Mouse (Mus musculus): ENCODE results near the gene Mrpl20. TPM values are rescaled to one million over a fixed set of nuclear protein-coding genes. Genes with fewer than 3 reads are reported as not detected.
A peak's percentile ranks its signal among the peaks of the same experiment; 100 is the strongest.

Gene Mrpl20
- total and polyA plus RNA-seq, 3 experiments: 336 to 346 TPM; not detected in 1

DNA sequence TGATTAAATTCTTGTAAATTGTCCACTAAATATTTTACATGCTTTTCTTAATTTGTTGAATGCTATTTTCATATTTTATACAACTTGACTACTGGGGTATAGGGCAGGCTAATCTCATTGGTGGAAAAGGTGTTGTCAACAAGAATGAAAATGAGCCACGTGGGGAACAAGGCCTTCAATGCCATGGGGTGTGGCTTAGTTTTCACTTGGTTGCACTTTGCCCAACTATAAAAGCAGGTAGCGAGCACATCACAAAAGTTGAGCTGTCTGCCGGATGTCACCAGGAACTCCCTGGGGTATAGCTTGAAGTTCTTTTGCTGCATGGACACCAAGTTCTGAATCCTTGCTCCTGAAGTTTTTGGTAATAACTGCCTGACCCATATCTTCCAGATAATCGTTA lies 14.9 kb downstream of the Mrpl20 start:
- H3K4me3 ChIP-seq (ENCODE audit: control insufficient read depth in 1 of 2, insufficient read depth in 1 of 2, low read depth in 2 of 2, low read length in 2 of 2): no peak overlapping the region
- peaks cover 19 to 56% of the 10 kb centered on the region in 2 experiments for H3K36me3 ChIP-seq (ENCODE audit: control insufficient read depth in 1 of 2, insufficient read depth in 2 of 2, low read length in 2 of 2)
- no peak for TF ChIP-seq GABPA (IDR thresholded peaks at IDR 0.05; ENCODE audit: low read depth, low read length)
- TF ChIP-seq POLR2A (IDR thresholded peaks at IDR 0.05; ENCODE audit: control insufficient read depth in 1 of 2, insufficient read depth in 1 of 2, low read depth in 1 of 2, low read length in 2 of 2, poor library complexity in 1 of 2): 0 out of 4 replicates have a peak, but pooled peaks of 1 of the 2 experiments have one; percentile 21
- TF ChIP-seq NELFE (IDR thresholded peaks at IDR 0.05; ENCODE audit: low read depth, low read length): no peak
- TF ChIP-seq MEF2A (IDR thresholded peaks at IDR 0.05; ENCODE audit: extremely low read depth, insufficient replicate concordance, low read depth, low read length, poor library complexity, severe bottlenecking): no peak
- TF ChIP-seq BHLHE40 (IDR thresholded peaks at IDR 0.05; ENCODE audit: borderline replicate concordance, low read depth, low read length): no peak
- TF ChIP-seq ZC3H11A (IDR thresholded peaks at IDR 0.05; ENCODE audit: low read depth, low read length): no peak
- TF ChIP-seq TCF12 (IDR thresholded peaks at IDR 0.05; ENCODE audit: low read depth, low read length): no peak
- DNase-seq (ENCODE audit: low read depth, low spot score): no peak
- H3K27me3 ChIP-seq (ENCODE audit: control insufficient read depth in 1 of 2, insufficient read depth in 2 of 2, low read length in 2 of 2): no peaks in the 10 kb centered on the region
- H3K4me1 ChIP-seq (ENCODE audit: control insufficient read depth in 1 of 2, insufficient read depth in 2 of 2, low read length in 2 of 2): peaks cover 0 to 14% of the 10 kb centered on the region in 2 experiments; a peak in 3 of 4 replicates
- H3K27ac ChIP-seq (ENCODE audit: control insufficient read depth, low read depth, low read length): no peak overlapping the region
- peaks cover 40% of the 10 kb centered on the region for H3K79me2 ChIP-seq (ENCODE audit: control insufficient read depth, insufficient read depth, low read length, poor library complexity)
- H3K9me3 ChIP-seq (replicated peaks; ENCODE audit: insufficient read depth, low read length): no peaks in the 10 kb centered on the region
- no peak overlapping the region for H3K9ac ChIP-seq (ENCODE audit: control insufficient read depth, low read depth, low read length, poor library complexity, severe bottlenecking)

DNA sequence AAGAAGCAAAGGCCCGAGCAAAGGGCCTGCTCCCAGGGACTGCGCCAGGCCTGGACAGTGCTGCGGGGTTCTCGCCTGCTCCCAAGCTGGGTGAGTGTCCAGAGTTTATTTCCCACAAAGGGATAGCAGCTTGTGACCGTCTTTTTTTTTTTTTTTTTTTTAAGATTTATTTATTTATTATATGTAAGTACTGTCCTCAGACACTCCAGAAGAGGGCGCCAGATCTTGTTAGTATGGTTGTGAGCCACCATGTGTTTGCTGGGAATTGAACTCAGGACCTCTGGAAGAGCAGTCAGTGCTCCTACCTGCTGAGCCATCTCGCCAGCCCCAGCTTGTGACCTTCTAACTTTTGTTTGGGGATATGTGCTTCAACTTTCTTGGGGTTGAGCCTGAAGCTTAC lies 18.3 kb downstream of the Mrpl20 start:
- H3K79me2 ChIP-seq (ENCODE audit: control insufficient read depth, insufficient read depth, low read length, poor library complexity): peaks cover 13% of the 10 kb centered on the region

DNA sequence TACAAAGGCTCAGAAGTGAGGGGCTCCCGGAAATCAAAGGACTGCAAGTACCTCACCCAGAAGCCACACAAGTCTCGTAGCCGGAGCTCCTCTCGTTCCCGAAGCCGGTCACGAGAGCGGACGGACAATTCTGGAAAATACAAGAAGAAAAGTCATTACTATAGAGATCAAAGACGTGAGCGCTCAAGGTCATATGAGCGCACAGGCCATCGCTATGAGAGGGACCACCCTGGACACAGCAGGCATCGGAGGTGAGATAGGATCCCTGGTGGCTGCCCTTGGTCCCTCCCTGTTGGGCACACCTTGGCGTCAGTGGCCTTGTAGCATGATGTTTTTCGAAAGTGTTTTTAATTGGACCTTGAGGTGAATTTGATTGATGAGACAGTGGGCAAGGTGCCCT lies 20.8 kb downstream of the Mrpl20 start:
- peaks cover 4% of the 10 kb centered on the region for H3K79me2 ChIP-seq (ENCODE audit: control insufficient read depth, insufficient read depth, low read length, poor library complexity)
- no peaks in the 10 kb centered on the region for H3K27me3 ChIP-seq (ENCODE audit: control insufficient read depth in 1 of 2, insufficient read depth in 2 of 2, low read length in 2 of 2)
- H3K4me1 ChIP-seq (ENCODE audit: control insufficient read depth in 1 of 2, insufficient read depth in 2 of 2, low read length in 2 of 2): no peaks in the 10 kb centered on the region
- H3K4me3 ChIP-seq (ENCODE audit: control insufficient read depth in 1 of 2, insufficient read depth in 1 of 2, low read depth in 2 of 2, low read length in 2 of 2): no peak overlapping the region
- H3K27ac ChIP-seq (ENCODE audit: control insufficient read depth, low read depth, low read length): no peak overlapping the region
- no peak for DNase-seq (ENCODE audit: low read depth, low spot score)
- H3K36me3 ChIP-seq (ENCODE audit: control insufficient read depth in 1 of 2, insufficient read depth in 2 of 2, low read length in 2 of 2): peaks cover 4 to 43% of the 10 kb centered on the region in 2 experiments; a peak in 3 of 4 replicates
- no peak overlapping the region for H3K9ac ChIP-seq (ENCODE audit: control insufficient read depth, low read depth, low read length, poor library complexity, severe bottlenecking)
- TF ChIP-seq ZMIZ1 (IDR thresholded peaks at IDR 0.05; ENCODE audit: low read depth, low read length) (no peak), MEF2A (IDR thresholded peaks at IDR 0.05; ENCODE audit: extremely low read depth, insufficient replicate concordance, low read depth, low read length, poor library complexity, severe bottlenecking) (no peak), POLR2AphosphoS2 (IDR thresholded peaks at IDR 0.05; ENCODE audit: low read length) (no peak), TBP (IDR thresholded peaks at IDR 0.05; ENCODE audit: low read depth, low read length) (no peak), TCF12 (IDR thresholded peaks at IDR 0.05; ENCODE audit: low read depth, low read length) (no peak)
- no peaks in the 10 kb centered on the region for H3K9me3 ChIP-seq (replicated peaks; ENCODE audit: insufficient read depth, low read length)

More for the DNA sequence above, 18.3 kb downstream of the Mrpl20 start:
- H3K36me3 ChIP-seq (ENCODE audit: control insufficient read depth in 1 of 2, insufficient read depth in 2 of 2, low read length in 2 of 2): peaks cover 4 to 63% of the 10 kb centered on the region in 2 experiments; a peak in 3 of 4 replicates
- no peak overlapping the region for H3K9ac ChIP-seq (ENCODE audit: control insufficient read depth, low read depth, low read length, poor library complexity, severe bottlenecking)
- TF ChIP-seq MXI1 (IDR thresholded peaks at IDR 0.05; ENCODE audit: low read depth, low read length) (no peak), KAT2A (conservative IDR thresholded peaks at IDR 0.05; ENCODE audit: low read depth, low read length) (no peak), ZNF384 (IDR thresholded peaks at IDR 0.05; ENCODE audit: low read depth, low read length) (peak; percentile 72), ZMIZ1 (IDR thresholded peaks at IDR 0.05; ENCODE audit: low read depth, low read length) (no peak), MAFK (IDR thresholded peaks at IDR 0.05; ENCODE audit: borderline replicate concordance, low read depth, low read length) (no peak), CTCF (IDR thresholded peaks at IDR 0.05 in 2 of 3, conservative IDR thresholded peaks at IDR 0.05 in 1 of 3; ENCODE audit: control insufficient read depth in 1 of 3, insufficient read depth in 1 of 3, low read depth in 2 of 3, low read length in 3 of 3, poor library complexity in 1 of 3, severe bottlenecking in 1 of 3) (peak in 1 of 3 experiments; percentile 14; a peak in 1 of 6 replicates), ETS1 (IDR thresholded peaks at IDR 0.05; ENCODE audit: low read depth, low read length) (no peak), SMC3 (IDR thresholded peaks at IDR 0.05; ENCODE audit: low read depth, low read length) (no peak)
- DNase-seq (ENCODE audit: low read depth, low spot score): peak; percentile 70
- no peaks in the 10 kb centered on the region for H3K9me3 ChIP-seq (replicated peaks; ENCODE audit: insufficient read depth, low read length)
- no peak overlapping the region for H3K4me3 ChIP-seq (ENCODE audit: control insufficient read depth in 1 of 2, insufficient read depth in 1 of 2, low read depth in 2 of 2, low read length in 2 of 2)
- H3K27me3 ChIP-seq (ENCODE audit: control insufficient read depth in 1 of 2, insufficient read depth in 2 of 2, low read length in 2 of 2): no peaks in the 10 kb centered on the region
- H3K4me1 ChIP-seq (ENCODE audit: control insufficient read depth in 1 of 2, insufficient read depth in 2 of 2, low read length in 2 of 2): no peaks in the 10 kb centered on the region
- H3K27ac ChIP-seq (ENCODE audit: control insufficient read depth, low read depth, low read length): no peak overlapping the region

All from MEL (cell line).